Mouse (Mus musculus) kidney, postnatal 4 days (tissue): ENCODE results near the gene Fam98a.

ENCODE experiments used
- DNase-seq, 2 experiments: peaks; one replicate each; pipeline ENCODE4 v3.0.0; 2021; ENCODE audit warnings: mixed read lengths in 2 of 2

The Fam98a gene

GRCm38 (mm10) chr17:75551512-75552400 lies at the start of gene Fam98a:
Fam98a (minus strand) TSS chr17:75551946.
- peak; percentile 99 for DNase-seq

DNA sequence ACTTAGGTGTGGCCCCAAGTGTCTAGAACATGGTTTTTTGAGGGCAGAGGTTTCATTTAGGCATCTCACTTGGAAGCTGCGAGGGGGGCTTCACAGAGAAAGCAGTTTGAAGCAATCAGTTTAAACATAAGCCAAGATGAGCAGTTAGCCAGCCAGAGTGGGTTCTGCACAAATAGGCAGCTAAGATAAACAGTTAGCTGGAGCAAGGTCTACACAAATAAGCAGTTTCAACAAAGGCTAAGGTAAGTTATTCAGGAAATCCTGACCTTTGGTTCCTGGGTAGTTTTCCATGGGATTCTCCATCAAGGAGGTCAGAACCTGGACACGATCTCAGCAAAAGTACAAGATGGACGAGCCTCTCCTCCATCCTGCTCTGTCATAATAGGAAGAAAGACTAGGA lies 46.9 kb upstream of the Fam98a start:
- DNase-seq: no peak

DNA sequence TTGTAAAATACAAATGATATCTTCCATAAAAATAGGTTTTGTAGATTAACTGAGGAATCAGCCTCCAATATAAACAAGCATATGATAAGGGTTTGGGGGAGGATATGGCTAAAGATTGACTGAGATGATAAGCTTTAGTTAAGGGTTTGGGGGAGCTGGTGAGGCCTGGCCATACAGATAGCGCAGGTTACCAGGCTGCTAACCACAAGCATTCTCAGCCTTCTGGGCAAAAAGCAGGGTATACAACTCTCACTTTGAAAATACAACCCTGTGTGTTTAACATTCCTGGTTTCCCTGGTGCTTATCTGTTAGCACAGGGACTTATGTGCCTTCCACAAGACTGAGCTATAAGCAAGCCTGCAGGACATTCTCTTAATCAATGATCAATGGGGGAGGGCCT lies 31.0 kb upstream of the Fam98a start:
- DNase-seq: no peak

GRCm38 (mm10) chr17:75575608-75576007 lies 23.9 kb upstream of the Fam98a start:
- DNase-seq: no peak

- no peak for DNase-seq
Measured at GRCm38 (mm10) chr17:75558041-75558440, 6.3 kb upstream of the Fam98a start.

- DNase-seq: no peak
Measured at GRCm38 (mm10) chr17:75557031-75557430, 5.3 kb upstream of the Fam98a start.

- peak; percentile 46 to 60 for DNase-seq
Measured at GRCm38 (mm10) chr17:75550771-75551413, 854 bp downstream of the Fam98a start.

- no peak for DNase-seq
Measured at GRCm38 (mm10) chr17:75544262-75544661, 7.5 kb downstream of the Fam98a start.

GRCm38 (mm10) chr17:75543434-75543833 lies 8.3 kb downstream of the Fam98a start:
- DNase-seq: no peak

DNA sequence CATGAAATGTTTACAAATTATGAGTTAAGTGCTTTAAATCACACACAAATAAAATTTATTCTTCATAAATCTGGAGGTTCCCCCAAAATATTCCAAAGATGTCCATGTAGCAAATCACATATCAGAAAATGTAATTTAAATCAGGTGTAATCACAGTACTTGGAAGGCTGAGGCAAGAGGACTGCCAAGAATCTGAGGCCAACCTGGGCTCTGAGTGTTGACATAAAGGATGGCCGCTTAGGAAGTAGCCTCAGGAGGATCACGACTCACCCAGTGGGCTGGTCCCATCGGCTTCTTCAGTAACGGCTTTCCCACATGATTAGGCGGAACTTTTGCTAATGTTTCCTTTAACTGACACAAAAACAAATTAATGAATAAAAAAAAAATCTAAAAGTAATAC lies 11.9 kb downstream of the Fam98a start:
- no peak for DNase-seq

GRCm38 (mm10) chr17:75539130-75539529 lies 12.6 kb downstream of the Fam98a start:
- no peak for DNase-seq

GRCm38 (mm10) chr17:75538431-75538830 lies 13.3 kb downstream of the Fam98a start:
- DNase-seq: no peak

DNA sequence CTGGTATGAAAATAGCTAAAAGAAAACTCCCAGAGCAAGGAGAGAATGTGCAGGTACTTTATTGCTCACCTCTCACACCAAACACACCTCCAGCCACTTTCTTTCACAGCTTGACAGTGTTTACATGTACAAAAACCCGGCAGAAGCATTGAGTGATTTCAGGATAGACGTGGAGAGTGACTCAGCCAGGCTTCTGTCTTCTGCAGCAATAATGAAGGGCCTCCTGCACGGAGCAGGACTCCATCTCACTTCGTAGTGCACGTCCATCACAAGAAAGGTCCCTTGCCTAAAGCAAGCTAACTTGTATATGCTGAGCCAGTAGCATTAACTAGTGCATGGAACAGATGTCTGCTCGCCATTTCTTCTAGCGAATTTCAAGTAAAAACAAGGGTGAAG lies 14.7 kb downstream of the Fam98a start:
- DNase-seq: no peak

GRCm38 (mm10) chr17:75536396-75537049 lies 15.2 kb downstream of the Fam98a start:
- DNase-seq: peak; percentile 47 to 59

DNA sequence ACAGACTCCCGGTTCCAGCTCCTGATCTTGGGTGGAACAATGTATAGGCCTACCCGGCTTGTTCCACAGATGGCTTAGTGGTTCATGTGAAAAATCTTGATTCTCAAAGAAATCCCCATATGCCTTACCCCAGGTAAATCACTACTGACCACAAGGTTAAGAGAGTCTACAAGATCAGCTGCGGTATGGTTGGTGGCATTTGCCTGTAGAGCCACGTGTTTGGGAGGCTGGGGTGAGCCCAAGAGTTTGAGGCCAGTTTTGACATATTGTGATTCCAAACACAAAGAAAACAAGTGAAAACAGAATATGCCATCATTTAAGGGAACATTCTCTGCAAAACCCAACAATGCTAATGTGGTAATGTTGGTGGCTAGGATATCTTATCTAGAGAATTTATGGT lies 16.1 kb downstream of the Fam98a start:
- no peak for DNase-seq

DNA sequence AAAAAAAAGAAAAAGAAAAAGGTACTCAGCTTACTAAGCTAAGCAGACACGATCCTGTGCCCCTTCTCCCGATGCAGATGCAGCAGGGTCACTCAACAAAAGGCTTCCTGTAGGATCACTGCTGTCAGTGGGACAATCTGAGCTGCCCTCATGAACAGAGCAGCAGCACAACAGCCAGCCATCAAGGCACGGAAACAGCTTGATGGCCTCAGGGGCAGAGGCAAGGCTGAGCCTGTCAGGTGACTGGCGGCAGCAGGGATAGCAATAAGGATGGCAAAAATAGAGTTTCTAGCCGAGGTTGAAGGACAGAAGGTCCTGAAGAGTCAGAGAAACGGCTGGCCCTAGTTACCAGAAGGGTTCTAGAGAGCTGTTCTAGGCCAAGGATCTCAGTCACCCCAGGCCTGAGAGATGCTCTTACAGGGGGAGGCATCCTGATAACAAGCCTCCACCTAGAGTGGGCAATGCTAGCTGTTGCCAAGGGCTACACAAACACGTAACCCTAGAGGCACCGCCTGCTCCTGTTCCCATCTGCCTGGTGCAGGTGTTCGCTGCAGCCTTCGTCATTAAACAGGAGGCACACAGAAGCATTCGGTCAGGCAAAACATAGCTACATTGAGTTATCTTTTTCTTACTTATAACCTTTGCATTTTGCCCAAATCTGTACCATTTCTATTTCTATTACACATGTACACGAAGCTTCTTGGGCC lies 17.3 kb downstream of the Fam98a start:
- DNase-seq: no peak

- peak in 1 of 2 experiments; percentile 29 for DNase-seq
Measured at GRCm38 (mm10) chr17:75532469-75532986, 19.2 kb downstream of the Fam98a start.

GRCm38 (mm10) chr17:75529222-75529935 lies 22.4 kb downstream of the Fam98a start:
- DNase-seq: no peak

- DNase-seq: no peak
Measured at GRCm38 (mm10) chr17:75526411-75526810, 25.3 kb downstream of the Fam98a start.

GRCm38 (mm10) chr17:75523812-75524211 lies 27.9 kb downstream of the Fam98a start:
- peak; percentile 41 to 57 for DNase-seq

DNA sequence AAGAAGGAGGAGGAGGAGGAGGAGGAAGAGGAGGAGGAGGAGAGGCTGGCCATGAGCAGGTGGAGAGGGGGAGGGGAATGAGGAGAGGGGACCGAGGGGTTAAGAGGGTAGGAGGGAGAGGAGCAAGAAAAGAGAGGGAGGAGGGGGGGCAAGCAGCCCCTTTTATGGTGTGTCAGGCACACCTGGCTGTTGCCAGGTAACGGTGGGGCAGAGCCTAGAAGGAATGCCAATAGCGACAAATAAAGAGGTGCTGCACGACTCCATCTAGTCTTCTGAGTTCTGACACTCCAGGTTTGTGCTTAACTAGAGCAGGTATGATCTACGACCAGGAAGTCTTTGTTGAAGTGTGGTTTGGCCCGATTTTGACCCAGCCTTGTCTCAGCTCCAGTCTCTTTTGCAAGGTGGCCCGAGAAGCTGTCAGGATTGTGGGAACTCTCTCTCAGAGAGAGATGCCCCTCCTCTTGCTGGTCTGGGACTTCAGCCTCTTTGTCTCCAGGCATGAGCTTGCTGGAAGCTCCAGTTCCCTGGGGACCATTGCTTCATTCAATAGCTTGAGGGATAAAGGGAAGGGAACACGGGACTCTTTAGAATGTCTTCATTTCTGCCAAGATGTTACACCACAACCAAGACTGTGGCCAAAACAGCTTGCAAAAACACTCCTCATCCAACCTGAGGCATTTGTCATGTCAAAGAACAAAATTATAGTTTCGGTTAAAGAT lies 29.2 kb downstream of the Fam98a start:
- no peak for DNase-seq
